Mouse (Mus musculus): ENCODE results near the gene Dcx.

Gene Dcx

DNA sequence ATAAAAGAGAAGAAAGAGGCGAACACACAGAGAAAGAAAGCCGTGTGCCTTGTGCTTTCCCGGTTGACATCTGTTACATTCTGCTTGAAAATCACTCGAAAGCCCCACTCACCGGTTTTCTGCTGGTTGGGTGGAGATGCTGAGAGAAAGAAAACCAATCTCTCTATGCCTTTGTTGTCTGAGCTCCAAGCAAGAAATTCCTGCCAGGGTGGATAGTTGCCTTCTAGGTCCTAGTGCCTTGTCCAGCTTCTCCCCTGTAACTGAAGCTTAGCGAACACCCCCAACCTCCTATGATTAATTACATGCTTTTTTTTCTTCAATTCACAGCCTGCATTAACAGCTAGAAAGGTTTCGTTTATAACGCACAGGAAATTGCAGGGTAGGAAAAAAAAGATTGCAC is at the start of gene Dcx:
TSS of gene Dcx (minus strand) at position 354 of the 400 bp plus-strand sequence.
- no peak for DNase-seq

DNA sequence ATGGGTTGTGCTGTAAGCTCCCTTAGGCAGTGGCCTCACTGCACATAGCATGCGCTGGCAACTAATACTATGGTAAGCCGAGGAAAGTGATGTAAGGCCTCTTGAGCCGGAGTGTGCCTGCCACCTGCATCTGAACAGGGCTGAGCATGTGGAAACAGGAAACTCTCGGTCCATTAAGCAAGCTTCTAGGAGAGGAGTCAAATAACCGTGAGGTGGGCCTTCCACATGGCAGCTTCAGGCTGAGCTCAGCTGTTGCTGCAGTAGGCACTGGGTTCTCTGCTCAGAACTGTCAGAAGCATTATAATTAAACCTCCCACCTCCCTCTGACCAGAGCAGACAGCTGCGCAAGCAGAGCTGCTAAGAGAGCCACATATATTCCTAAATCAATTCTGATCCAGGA is 33.1 kb upstream of the Dcx start:
- peak; percentile 80 for DNase-seq

DNA sequence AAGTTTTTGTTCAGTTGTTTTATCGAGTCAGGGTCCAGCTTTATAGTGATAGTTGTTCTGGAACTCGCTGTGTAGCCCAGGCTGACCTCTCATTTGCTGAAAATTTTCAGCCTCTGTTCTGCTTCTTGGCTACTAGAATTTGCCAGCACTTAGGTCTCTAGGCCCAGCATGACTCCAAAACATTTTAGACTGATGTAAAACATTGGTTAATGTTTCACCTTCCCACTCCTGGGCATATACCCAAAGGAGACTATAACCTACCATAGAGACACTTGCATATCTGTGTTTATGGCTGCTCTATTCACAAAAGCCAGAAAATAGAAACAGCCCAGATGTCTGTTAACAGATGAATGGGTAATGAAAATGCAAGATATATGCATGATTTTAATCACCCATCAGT is 560 bp upstream of the Dcx start:
- no peak for DNase-seq

DNA sequence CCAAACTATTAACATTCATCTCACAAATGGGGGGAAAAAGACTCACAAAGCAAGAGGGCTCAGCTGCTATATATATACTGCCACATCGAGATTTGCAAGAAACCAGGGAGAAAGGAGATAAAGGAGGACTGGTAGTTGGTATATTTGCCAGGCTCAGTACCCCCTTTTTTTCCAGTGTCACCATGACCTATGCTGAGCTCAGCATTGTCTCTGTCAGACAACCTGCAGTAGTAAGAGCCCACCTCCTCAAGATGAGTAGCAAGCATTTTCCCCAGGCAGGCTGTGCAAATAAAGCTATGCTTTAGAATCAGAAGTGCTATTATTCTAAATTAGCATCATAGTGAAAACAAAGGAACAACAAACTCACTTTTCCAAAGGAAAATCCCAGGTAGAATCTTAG is 581 bp downstream of the Dcx start:
- DNase-seq = no peak

DNA sequence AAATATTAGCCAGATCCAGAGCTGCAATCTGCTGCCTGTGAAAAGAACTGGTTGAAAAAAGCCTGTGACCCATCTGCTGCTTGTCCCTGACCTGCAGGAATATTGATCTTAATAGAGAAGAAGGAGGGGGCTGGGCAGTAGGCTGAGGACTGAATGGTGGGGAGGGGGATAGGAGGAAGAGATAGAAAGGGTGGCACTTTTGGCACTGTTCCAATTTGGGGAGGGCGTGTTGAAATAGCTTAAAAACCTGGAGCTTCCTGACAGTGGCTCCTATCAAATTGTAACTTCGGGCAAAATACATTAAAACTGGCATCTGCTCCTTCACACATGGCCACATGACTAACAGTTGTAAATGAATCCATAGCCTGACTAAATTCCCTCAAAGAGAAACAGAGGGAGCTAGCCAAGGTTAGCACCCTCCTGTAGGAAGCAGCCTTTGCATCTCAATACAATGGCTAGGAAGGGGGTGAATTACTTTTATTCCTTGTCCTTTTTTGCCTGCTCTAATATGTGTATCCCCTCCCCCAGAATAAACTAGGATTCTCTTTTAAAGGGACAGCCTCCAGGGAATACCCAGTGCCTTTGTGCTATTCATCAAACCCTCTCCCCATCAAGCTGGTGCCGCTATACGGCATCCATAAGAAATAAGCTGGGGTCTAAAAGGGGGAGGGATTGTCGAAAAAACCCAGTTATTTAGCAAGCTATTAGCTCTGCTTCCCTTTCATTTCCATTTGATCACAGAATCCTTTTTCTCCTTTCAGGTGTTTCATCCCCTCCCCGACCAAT is 1.5 kb downstream of the Dcx start:
- no peak for DNase-seq

DNA sequence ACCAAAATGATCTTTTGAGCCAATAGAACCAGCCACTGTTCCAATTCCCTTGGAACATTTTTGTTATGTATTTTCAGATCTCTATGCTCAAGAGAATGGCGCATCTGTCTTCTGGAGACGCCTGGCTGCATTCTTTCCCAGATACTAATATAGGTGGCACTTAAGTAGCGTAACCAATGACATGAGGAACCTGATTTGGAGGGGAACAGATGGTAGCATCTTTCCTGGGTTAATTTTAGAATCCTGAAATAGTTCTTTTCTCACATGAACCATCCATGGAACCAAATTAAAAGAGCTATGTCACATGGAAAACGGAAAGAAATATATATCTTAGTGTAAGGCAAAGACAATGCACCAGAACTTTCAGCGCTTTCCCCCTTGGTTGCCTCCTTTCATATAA is 11.0 kb downstream of the Dcx start:
- no peak for DNase-seq

DNA sequence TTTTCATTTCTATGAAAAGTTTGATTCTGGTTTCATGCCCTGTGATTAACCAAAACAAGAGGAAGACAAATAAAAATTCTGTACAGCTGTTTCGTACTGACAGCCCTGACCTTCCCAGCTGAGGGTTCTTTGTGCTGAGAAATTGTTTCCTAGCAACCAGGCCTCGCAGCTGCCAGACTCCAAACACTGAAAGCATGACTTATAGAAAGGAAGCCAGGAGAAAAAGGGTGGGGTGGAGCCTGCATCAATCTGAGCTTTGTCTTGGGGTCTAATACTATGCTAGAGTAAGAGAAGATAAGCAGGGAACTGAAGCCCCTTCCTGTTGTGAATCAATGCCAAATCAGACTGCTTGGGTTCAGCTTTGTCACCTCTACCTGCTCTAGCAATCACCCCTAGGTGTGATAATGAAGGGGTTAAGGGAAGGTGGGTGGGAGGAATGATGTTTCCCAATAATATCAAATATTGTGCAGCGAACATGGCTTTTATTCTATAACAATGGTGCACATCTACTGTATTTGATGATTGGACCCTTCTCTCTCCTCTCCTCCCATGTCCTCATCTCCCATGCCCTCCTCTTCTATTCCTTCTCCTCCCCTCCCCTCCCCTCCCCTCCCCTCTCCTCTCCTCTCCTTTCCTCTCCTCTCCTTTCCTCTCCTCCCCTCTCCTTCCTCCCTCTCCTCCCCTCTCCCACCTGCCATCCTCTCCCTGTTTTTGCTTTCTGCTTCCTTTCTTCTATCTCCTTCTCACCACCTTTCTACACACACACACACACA is 26.2 kb downstream of the Dcx start:
- no peak for DNase-seq

DNA sequence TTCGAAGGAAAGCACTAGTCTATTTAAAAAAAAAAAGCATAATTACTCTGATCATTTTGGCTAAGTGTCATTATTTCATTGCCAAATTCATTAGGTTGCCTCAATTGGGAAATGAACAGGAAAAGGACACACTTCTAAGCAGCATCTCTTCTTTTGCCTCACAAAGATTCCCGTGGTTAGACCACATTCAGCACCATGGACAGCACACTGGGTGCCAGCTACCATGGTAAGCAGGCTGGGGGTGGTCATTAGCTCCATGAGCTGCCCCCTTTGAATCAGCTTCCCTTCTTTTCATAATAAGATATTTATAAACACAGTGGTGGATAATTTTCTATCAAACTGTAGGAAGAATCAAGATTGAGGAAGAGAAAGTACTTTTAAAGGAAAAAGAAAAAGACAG is 28.4 kb downstream of the Dcx start:
- DNase-seq = no peak

DNA sequence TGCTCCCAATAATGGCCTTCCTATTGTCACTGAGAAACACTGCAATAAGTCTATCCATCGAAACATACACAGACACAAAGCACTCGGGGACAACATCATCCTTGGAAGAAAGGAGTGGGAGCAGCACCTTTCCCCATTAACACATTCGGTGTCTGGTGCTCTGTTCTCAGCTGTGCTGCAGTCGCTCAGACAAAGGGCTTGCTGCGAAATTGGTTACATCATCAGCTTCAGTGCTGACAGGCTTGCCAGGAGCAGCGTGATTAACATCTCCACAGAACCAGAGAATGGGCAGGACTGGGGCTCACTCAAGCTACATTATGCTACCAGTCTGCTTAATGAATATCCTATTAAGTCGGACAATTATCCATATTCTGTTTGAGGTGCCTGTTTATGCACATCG is 30.8 kb downstream of the Dcx start:
- DNase-seq = no peak

DNA sequence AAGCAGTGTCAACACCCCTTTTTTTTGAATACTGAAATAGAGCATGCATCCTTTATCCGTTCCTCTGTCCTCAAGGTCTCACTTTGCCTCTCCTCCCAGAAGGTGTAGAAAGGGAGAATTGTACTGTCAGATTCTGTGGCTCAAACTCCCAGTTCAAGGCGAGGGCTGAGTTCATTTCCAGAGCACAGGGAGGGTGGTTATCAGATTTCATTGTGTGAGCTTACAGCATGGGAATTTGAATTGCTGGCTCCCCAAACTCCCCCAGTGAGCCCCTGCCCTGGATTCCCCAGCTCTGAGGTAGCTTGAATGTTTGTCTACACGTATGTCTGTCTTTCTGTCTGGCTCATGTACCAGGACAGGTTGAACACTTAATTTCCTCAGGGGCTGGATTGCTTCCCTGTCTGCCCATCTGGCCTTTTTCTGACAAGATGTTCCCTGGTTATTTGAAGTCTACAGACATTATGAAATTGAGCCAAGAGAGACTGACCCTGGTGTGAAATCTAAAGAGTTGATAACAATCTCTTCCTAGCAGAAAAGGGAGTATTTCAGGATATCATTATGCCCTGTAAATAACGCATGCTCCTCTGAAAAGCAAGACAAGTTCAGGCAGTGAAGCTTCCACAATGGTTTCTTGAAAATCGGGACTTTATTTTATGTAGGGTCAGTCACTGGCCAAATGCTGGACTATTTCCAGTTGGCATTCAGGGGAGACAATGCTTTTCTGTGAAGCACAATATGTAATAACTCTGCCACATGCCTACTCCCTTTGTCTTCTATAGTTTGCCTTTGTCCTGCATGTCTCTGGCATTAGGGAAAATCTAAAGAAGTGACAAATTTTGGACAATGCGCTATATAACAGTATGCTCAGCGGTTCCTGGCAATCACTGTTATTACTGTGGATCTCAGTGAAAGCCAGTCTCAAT is 35.5 kb downstream of the Dcx start:
- no peak for DNase-seq

DNA sequence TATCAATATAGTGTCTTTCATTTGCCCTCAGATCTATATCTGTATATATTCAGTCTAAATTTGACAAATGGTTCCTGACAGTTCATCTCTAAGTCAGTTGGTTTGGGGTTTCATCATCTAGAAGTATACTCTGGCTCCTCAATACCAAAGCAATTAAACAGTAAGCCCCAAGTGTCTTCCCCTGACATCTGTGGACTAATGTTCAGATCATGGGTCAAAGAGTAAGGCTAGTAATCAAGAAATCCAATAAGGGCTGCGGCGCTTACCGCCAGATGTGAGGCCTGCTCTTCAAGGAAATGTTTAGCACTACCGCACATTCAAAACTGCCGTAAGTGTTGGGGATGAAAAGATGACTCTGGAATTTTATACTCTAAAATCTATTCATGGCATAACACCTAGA is 36.2 kb downstream of the Dcx start:
- no peak for DNase-seq

DNA sequence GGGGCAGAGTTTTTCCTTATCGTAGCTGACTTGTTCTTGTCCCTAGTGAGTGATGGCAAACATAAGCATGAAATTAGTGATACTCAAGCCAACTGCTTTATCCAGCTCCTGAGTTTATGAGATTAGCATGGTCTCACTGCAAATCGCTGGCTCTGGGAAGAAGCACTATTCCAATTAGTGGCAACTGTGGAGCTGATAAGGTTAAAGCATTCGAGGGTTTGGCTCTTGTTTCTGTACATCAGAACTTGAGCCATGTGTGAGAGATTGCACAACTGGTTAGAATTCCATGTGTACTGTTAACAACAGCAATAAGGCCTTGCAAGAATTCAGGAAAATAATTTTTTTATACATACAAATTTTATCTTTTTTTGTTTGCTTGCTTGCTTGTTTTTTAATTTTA is 39.9 kb downstream of the Dcx start:
- DNase-seq = peak; percentile 73

DNA sequence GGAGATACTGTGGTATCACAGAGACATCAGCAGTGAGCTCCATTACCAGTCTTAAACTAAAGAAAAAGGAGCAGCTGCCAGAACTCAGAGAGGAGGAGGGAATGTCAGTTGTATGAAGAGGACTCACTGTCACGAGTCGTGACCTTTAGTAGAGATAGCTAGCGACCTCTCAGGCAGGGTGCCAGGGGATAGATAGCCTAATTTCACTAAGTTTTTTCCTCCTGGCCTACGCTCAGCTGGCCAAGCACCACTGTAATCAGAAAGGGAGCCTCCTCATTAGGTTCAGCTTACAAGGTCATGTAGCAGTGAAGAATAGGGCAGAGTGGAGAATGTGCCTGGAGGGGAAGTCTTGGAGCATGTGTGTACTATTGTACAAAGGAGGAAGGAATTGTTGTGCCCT is 47.3 kb downstream of the Dcx start:
- DNase-seq = peak; percentile 93

DNA sequence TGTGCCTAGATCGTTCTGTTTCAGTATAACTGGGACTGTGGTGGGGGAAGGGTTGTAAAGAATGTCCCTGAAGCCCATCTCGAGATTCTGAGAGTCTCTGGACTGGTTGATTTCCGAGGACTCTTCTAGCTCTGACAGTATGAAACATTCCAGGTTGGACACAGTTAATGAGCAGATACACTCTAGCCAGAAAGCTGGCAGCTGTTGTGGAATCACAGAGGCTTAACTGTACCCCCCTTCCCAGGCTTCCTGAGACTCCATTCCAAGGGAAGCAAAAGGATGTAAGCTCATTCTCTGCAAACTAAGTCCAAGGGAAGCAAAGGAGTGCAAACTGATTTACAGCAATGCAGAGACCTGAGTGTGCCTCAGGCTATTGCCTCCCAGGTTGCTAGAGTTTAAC is 48.2 kb downstream of the Dcx start:
- DNase-seq = peak; percentile 83

DNA sequence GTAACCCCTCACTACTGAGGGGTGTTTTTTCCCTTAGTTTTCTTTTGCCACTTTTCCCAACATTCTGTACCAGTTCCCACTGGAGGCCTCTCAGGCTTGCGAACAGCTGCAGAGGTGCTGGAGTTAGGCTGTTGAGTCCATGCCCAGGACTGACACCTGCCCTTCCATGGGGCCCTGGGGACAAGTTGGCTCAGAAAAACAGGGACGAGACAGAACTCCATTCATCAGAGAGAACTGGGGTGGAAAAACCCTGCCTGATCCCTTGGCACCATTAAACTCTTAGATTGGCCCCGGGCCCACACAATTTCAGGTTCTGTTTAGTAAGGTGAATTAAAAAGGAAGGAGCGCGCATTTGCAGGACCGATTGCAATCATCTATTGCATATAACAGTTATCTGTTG is 48.8 kb downstream of the Dcx start:
- DNase-seq = no peak

DNA sequence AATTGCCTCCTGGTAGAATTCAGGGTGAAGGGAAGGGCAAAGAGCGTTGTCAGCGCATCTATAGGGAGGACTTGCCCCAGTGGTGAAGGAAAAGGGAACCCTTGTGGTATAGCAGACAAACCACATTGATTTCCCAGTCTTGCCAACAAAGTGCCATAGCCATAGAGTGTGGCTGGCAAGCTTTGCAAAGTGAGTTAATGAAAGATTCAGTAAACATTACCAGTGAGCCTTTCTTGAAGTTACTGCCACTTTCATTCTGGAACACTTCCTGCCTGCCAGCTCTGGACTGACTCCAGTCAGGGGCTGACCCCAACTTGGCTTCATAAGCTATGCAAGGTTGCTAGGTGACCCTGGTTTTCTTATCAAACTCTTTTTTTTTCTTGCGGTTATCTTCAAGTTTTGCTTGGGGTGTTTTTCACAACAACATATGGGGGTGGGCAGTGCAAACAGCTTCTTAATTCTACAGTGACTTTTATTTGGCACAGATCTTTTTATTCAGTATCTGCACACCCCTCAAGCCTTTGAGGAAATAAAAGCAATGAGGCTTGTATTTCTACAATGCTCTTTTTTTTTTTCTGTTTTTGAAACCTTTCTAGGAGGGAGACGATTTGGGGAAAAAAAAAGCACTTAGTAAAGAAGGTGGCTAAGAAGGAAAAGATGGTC is 51.2 kb downstream of the Dcx start:
- DNase-seq = no peak

DNA sequence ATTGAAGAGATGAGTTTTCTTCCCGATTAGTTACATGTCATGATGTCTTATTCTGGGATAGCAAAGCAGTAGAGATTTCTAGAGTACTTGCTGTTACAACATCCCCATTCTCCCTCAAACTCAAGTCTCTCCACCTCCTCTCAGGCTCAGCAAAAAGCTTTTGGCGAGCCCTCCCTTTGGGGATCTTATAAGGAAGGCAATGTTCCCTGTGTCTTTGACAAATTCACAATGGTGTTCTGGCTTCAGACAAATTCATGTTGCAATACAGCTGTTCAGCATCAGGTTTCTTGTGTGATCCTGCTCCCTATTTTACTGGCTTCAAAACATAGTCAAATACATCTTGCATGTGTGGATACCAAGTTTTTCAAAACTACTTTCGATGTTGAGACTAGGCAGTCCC is 53.5 kb downstream of the Dcx start:
- peak; percentile 91 for DNase-seq

DNA sequence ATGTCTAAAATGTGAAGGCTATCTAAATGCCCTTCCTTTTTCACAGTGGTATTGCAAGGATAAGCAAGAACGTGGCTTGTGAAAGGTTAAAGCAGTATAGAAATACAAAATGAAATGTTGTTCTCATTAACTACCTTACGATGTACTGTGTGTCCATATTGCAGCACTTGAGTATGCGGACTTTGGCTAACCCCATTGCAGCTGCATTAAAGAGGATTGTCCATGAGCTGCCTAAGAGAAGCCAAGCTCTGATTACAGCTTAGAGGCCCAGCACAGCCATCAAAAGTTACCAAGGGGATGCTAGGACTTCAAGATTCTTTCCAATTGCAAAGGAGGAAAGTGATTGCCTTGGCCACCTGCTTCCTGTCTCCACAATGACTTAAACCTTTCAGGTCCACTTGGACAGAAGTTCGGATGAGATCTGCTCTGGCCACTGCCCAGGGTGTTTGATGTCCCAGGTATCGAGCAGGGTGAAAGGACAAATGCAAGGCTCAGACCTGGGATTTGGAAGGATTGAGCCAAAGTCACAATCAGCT is 65.9 kb downstream of the Dcx start:
- no peak for DNase-seq

DNA sequence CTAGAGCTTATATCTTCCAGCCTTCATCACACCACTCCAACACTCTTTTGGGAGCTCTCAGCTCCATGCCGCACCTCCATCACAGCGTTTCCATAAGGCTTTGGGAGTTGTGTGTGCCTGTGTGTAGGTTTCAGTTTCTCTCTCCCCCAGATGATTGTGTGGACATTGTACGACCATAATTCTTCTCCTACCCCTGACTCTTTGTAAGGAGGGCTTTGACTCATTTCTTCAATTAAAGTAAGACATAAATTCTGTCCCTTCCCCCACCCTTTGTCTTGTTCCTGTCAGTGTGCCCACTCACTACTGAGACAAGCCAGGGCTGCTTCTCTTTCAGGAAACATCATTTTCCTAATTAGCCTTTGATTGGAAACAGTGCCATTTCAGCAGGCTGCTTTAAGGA is 81.8 kb downstream of the Dcx start:
- DNase-seq = no peak

DNA sequence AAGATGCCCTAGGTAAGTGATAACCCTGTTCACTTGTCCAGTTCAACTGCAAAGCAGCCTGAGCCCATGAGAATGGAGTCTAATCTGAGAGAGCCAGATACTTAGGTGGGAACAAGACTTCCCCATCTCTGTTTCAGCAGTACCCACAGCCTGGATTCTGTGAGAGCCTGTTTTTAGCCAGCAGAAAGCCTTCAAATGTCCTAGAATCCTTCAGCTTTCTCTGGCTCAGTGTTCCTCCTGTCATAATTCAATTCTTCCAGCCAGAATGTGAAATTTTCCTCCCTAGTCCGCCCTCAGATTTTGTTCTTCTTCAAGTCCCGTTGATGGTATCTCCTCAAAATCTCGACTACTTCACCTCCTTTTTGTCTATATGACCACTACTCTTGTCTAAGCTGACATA is 83.1 kb downstream of the Dcx start:
- DNase-seq = no peak

DNA sequence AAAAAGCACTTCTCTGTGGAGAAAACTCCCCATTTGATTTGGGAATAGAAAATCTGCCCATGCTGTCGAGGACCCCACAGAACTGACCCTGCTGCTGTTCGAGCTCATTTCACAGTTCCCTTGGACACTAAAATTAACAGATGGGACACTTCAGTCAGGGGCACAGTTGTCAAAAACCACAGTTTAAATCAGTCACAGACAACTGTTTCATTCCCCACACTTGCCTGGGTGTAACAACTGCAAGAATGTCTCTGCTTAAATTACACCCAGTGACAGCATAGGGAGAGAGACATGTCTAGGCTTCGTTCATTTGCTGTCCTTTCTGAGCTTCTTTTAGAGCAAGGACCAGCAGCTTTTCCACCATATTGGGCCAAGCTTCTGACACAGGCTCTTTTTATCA is 86.5 kb downstream of the Dcx start:
- no peak for DNase-seq

DNA sequence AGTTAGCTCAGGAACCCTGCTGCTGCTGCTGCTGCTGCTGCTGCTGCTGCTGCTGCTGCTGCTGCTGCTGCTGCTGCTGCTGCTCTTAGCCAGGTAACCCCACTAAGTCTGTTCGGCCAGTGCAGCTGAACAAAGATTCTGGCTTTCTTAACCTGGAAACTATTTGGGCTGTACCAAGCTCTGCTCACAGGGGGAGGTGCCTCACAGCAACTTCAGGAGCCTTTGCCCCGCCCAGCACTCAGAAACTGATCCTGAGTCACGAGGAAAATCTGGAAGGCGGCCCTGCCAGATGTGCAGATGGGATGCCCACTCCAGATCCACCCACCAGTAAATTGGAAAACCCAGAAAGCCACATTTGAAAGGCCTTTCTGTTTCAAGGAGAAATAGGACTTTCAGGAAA is 105.9 kb downstream of the Dcx start, which contains the start of gene Capn6:
TSS of gene Capn6 (minus strand) at position 203 of the 400 bp plus-strand sequence.
- DNase-seq = peak; percentile 89

DNA sequence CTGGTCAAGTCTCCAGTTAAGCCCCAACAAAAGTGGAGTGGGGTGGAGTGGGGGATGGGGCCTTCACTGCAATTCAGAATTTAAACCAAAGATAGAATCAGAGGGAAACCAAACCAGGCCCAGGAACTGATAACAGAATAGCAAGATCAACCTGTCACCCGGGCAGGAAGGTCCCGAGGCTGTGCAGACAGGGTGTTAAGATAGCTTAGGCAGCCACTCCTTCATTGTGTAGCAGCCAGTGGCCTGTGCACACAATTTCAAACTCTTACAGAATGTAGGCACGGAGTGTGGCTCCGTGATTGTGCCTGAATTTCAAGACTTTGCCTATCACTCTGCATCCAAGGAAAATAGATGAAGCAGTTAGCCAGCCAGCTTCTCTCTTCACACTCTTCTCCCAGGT is 106.6 kb downstream of the Dcx start:
- DNase-seq = no peak
